Mouse (Mus musculus): Measurements from ENCODE around the gene Olfr470. TPM values are rescaled to one million over a fixed set of nuclear protein-coding genes. Genes with fewer than 3 reads are reported as not detected.
"Not testable (repeated sequence)": the region's sequence is repeated elsewhere in the genome, so short reads cannot be mapped to it uniquely, and the experiment has no call there.

Gene Olfr470
- not detected for total RNA-seq (2021)
- long read RNA-seq, experiment 1 = 0 reads
- long read RNA-seq, experiment 2 = 0 reads

DNA sequence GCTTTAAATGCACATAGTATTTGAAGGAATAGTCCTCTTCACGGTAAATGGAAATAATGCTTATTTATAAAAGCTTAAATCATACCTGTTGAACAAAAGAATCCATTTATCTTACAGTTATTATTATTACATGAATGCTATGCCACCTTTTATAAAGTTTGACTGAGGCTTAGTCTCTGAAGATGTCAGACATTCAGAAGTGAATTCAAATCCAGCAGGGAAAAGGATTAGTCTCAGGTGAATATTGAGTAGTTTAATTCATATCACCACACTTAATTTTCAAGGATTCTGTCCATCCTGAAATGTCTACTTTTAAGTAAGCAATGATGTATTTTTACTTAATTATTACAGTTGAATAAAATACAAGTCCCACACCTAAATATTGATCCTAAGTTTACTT, at the start of gene Olfr470:
Gene Olfr470 (minus strand): TSS at position 101 of the 400 bp plus-strand sequence.
- not testable (repeated sequence) for DNase-seq

DNA sequence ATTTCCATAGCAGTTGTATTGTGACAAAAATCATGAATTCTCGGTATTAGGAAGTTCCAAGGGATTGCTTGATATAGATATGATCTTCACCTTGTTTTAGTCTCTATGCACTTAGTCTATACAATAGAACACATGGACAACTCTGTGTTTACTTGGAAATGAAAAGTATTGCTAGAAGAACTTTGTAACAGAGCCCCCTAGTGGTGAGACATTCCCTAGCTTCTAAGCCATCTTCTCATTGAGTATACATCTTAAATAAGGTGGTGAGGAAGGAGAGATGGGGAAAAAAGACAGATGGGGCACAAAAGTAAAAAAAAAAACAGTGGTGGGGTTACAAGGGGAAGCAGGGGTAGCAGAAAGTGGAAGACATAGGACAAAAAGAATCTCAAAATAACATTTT, 5.6 kb downstream of the Olfr470 start:
- no peak for DNase-seq

DNA sequence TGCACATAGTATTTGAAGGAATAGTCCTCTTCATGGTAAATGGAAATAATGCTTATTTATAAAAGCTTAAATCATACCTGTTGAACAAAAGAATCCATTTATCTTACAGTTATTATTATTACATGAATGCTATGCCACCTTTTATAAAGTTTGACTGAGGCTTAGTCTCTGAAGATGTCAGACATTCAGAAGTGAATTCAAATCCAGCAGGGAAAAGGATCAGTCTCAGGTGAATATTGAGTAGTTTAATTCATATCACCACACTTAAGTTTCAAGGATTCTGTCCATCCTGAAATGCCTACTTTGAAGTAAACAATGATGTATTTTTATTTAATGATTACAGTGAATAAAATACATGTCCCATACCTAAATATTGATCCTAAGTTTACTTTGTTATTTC, 21.8 kb downstream of the Olfr470 start, which contains the start of gene Olfr469:
Gene Olfr469 (minus strand): TSS at position 101 of the 400 bp plus-strand sequence.
- DNase-seq = not testable (repeated sequence)

DNA sequence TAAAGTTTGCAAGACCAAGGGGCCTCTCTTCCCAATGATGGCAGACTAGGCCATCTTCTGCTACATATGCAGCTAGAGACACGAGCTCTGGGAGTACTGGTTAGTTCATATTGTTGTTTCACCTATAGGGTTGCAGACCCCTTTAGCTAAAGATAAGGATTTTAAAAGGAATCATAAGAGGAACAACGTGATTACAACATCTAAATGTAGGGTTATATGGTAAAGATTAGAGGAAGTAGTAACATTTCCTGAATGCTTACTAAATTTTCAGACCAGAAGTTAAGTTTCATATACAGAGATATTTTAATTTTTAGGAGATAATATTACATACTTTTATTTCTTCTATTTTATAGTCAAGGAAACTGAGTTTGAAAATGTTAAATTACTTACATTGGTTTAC, 23.4 kb downstream of the Olfr470 start:
- DNase-seq = not testable (repeated sequence)

DNA sequence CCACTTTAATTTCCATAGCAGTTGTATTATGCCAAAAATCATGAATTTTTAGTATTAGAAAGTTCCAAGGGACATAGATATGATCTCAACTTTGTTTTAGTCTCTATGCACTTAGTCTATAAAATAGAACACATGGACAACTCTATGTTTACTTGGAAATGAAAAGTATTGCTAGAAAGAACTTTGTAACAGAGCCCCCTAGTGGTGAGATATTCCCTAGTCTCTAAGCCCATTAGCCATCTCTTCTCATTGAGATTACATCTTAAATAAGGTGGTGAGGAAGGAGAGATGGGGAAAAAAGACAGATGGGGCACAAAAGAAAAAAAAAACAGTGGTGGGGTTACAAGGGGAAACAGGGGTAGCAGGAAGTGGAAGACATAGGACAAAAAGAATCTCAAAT, 27.8 kb downstream of the Olfr470 start:
- DNase-seq = no peak

DNA sequence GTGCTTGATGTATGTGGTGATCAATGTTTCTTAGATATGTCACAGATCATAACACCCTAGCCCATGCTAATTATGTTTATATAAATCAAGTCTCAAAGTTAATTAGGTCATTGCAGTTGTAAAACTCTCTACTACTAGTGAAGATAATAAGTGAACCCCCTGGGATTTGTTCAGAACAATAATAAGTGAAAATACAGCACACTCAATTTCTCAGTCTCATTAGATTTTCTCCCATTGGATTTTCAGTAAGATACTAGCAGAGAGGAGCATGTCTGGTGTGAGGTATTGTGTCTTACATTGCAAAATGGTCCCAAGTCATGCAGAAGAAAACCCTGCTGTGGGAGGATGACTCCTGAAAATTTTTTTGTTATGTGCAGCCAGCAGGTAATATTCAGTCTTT, 35.3 kb downstream of the Olfr470 start, which contains the start of gene Olfr467:
Gene Olfr467 (plus strand): TSS at position 301 of the 400 bp plus-strand sequence.
- DNase-seq = no peak

DNA sequence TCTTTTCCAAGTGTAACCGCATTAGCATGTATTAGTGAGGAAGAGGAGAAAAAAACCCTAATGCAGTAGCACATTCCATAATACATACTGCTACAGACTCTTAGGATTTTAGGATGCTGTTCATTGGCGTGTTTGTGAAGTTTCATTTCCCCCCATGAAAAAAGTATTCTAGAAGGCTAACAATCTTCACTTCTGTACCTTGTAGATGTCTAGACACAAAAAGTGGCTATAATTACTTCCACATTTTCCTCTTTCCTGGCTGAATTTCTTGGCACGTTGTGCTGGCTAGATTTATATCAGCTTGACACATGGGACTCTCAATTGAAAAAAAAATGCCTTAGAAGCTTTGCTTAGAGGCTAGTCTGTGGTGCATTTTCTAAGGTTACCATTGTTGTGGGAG, 45.2 kb downstream of the Olfr470 start:
- DNase-seq = no peak

DNA sequence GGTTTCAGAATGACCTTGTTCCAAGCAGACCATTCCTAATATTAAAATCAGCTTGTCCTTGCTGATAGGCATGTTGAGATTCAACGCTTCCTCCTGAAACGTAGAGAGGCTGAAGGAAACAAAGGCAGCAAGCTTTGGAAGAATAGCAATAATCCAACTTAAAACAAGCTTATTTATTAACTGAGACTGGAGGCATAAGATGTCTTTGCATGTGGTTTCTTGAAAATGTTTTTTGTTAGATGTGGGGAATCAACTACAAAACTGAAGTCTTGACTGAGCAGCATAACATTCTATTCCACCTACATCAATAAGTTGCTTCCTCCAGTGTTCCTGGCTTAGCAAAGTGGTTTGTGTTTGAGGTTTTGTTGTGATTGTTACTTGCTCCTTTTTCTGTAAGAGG, 46.2 kb downstream of the Olfr470 start, which contains the start of gene Ovch2:
Gene Ovch2 (minus strand): TSS at position 101 of the 400 bp plus-strand sequence.
- DNase-seq = no peak

DNA sequence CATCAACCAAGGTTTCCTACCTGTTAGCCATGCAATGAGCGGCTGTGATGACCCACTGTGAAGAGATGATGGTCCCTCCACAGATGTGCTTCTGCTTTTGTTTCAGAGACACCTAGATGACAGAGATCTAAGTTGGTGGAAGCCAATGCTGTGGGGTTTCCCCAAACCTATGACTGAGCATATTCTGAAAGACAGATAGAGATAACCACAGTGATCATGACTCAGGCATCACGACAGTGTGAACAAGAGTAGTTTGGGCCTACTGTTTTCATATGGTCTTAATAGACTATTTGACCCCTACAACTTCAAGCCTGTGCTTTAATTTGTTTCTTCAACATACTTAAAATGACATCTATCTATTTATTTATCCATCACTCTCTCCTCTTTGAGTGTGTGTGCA, 50.8 kb downstream of the Olfr470 start:
- no peak for DNase-seq

Other genes with a start within 250 kb of the Olfr470 start
- gene 5330417H12Rik, start 222.3 kb downstream of the Olfr470 start, total RNA-seq (2021) = not detected
- gene Cyb5r2, start 89.5 kb downstream of the Olfr470 start, total RNA-seq (2021) = under 1 TPM in 1 of 2 experiments, not detected in 1; 0.23 TPM
- gene Ovch2, start 46.3 kb downstream of the Olfr470 start, total RNA-seq (2021) = not detected
- not detected for gene Olfr467, start 35.2 kb downstream of the Olfr470 start, total RNA-seq (2021)
- gene Olfr469, start 21.9 kb downstream of the Olfr470 start, total RNA-seq (2021) = not detected
- gene Olfr472, start 50.4 kb upstream of the Olfr470 start, total RNA-seq (2021) = not detected
- not detected for gene Olfr473, start 83.0 kb upstream of the Olfr470 start, total RNA-seq (2021)
- gene Olfr474, start 107.2 kb upstream of the Olfr470 start, total RNA-seq (2021) = not detected
- gene Olfr476, start 117.3 kb upstream of the Olfr470 start, total RNA-seq (2021) = not detected
- gene Olfr477, start 139.2 kb upstream of the Olfr470 start, total RNA-seq (2021) = not detected
- gene Olfr478, start 186.5 kb upstream of the Olfr470 start, total RNA-seq (2021) = not detected
- gene Olfr479, start 203.2 kb upstream of the Olfr470 start, total RNA-seq (2021) = not detected
- not detected for gene Olfr480, start 219.9 kb upstream of the Olfr470 start, total RNA-seq (2021)
- gene Olfr481, start 232.4 kb upstream of the Olfr470 start, total RNA-seq (2021) = not detected